Mouse (Mus musculus) spleen, embryonic (tissue): ENCODE measurements around the gene Sat2.

Experiments used
- CTCF ChIA-PET: fragments of 350-600 bp; sonication (Branson Sonifier 250); formaldehyde crosslinking; loops from one replicate; lab custom pipeline; 2022; lab: Charles Lee

Gene Sat2

GRCm38 (mm10) chr11:69629802-69630201, 8.0 kb downstream of the Sat2 start:
- CTCF ChIA-PET: no interaction called here

- CTCF ChIA-PET: interaction anchor here (0.7 to 0.8 kb wide), 2 partner anchors 26 to 382 kb away, joined by 3 read pairs; no protein-coding TSS in a partner anchor
These were observed 10.7 kb downstream of the Sat2 start, which contains the start of gene Fxr2 for GRCm38 (mm10) chr11:69632284-69633089. Gene Fxr2 (plus strand): TSS chr11:69632990.

DNA sequence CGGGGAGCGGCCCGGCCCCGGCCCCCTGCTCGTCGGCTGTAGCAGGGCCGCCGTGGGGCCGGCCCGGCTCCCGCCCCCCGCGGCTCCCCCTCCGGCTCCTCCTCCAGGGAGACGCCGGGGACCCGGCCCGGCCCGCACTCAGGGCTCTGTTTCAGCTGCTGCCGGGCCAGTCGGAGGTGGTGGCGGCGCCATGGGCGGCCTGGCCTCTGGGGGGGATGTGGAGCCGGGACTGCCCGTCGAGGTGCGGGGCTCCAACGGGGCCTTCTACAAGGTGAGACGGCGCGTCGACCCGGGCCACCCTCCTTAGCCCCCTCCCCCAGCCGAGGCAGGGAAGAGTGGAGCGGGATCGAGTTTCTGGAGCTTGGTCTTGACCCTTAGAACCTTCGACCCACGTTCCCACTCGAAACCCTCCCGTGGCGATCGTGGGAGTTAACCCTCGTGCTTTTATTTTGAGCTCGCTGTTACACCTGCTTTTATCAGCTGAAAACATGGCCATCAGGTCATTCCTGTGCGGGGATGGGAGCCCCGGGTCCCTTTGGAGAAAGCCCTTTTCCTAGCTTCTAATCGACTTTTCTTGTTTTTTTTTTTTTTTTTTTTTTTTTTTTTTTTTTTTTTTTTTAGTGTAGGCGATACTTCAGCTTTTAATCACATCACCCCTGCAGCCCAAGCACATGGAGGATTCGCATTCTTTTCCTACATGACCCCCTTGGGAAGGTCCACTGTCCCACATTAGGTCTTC, 11.5 kb downstream of the Sat2 start:
- CTCF ChIA-PET: interaction anchor here (0.6 to 0.8 kb wide), 2 partner anchors 25 to 385 kb away, joined by 3 read pairs; no protein-coding TSS in a partner anchor

DNA sequence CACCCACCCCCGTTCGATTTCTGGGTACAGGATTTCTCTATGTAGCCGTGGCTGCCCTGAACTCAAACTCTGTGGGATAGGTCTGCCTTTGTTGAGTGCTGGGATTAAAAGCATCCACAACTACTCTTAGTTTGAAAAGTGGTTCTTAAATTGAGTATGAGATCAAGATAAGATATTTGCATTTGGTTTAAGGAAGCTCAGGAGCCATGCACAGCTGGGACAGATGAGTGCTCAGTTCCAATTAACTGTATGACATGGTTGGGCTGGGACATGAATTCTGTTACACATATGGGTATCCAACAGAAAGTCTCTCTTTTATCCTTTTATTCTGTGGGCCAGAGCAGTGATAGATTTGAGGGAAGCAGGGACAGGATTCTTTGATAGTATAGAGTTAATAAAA, 13.6 kb downstream of the Sat2 start:
- CTCF ChIA-PET: no interaction called here

- CTCF ChIA-PET: no interaction called here
These were observed 24.0 kb downstream of the Sat2 start for GRCm38 (mm10) chr11:69645860-69646259.

GRCm38 (mm10) chr11:69653399-69653798, 31.6 kb downstream of the Sat2 start:
- CTCF ChIA-PET: interaction anchor here (0.6 kb wide), 1 partner anchor 157 kb away, joined by 8 read pairs; no protein-coding TSS in a partner anchor

- CTCF ChIA-PET: interaction anchor here (0.6 kb wide), 1 partner anchor 193 kb away, joined by 6 read pairs; no protein-coding TSS in a partner anchor
These were observed 32.9 kb downstream of the Sat2 start for GRCm38 (mm10) chr11:69654760-69655159.

DNA sequence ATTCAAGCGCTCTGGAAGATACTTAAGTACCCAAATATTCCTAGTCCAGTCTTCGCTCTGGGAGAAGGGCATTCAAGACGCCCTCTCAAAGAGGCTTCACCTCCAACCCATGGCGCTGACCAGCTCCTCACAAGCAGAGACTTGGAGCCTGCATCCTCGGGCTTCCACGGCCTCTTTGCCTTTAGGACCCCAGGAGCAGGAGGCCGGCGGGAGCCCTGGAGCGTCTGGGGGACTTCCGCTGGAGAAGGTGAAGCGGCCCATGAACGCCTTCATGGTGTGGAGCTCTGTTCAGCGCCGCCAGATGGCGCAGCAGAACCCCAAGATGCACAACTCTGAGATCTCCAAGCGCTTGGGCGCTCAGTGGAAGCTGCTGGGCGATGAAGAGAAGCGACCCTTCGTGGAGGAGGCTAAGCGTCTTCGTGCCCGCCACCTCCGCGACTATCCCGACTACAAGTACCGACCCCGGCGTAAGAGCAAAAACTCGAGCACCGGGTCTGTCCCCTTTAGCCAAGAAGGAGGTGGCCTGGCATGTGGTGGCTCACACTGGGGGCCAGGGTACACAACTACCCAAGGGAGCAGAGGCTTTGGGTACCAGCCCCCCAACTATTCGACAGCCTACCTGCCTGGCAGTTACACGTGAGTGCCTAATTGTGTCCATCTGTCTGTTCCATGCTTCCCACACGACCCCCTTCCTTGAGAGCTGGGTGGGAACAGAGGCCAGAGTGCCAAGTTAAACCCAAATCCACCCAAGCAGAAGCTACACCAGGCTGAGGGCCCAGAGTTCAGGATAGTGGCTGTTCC, 33.6 kb downstream of the Sat2 start, which contains the start of gene Sox15:
Gene Sox15, plus strand, starts transcription at position 51 of the 801 bp plus-strand sequence.
- CTCF ChIA-PET: interaction anchor here (0.6 kb wide), 1 partner anchor 194 kb away, joined by 6 read pairs; no protein-coding TSS in a partner anchor

DNA sequence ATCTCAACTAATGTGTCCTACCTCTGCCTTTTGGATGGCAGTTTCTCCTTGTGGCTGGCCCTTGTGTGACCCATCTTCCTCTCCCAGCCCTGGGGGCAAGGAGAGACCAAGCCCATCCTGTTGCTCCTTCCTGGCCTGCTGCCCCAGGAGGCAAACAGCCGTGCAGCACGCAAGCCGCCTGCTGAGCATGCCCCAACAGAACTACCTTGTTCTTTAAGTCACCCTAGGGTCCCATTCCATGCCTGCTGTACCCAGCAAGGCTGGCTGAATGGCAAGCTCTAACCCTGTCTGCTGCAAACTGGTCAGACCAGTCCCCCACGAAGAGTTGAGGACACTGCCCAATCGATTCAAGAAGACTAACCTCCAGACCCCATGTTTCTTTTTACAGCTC, 34.2 kb downstream of the Sat2 start:
- CTCF ChIA-PET: interaction anchor here (0.6 kb wide), 1 partner anchor 25 kb away, joined by 5 read pairs; no protein-coding TSS in a partner anchor

- CTCF ChIA-PET: interaction anchor here (0.6 to 0.7 kb wide), 2 partner anchors 26 to 170 kb away, joined by 3 to 5 read pairs; no protein-coding TSS in a partner anchor
These were observed 35.0 kb downstream of the Sat2 start for GRCm38 (mm10) chr11:69656617-69657461.

- CTCF ChIA-PET: interaction anchor here (0.7 kb wide), 1 partner anchor 169 kb away, joined by 3 read pairs; no protein-coding TSS in a partner anchor
These were observed 35.6 kb downstream of the Sat2 start for GRCm38 (mm10) chr11:69657462-69657881.

GRCm38 (mm10) chr11:69661221-69661881, 39.5 kb downstream of the Sat2 start:
- CTCF ChIA-PET: interaction anchor here (1.1 kb wide), 1 partner anchor 10 kb away, joined by 3 read pairs; no protein-coding TSS in a partner anchor

DNA sequence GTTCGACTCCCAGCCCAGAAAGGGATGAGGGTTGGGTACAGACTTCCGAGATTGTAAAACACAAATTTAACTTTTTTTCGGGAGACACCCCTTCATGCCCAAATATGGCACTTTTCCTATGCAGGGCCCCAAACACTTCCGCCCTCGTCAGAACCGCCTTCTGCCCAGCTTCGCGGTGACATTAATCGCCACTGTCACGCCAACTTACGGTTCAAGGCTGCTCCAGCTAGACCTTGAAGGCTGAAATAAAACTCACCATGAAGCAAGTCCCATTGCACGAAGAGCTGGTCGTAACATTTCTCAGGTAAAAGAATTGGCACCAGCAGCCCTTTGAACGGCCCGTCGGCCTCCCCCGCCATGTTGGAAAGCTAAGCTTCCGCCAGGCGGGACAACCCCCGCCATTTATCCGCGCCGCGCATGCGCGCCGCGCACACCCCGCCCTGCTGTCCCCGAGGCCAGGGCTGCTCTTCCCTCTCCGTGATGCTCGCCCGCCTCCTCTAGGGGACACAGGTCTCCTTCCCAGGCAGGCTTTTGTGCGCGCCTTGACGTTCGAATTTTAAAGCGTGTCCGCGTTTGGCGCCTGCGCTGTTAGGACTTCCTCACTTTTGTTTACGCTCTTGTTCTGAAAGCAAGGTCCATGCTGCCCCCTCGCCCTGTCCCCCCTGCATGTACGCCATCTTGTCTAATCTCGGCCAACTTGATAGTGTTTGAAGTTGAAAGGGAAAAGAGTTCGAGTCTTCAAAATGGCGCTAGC, 40.6 kb downstream of the Sat2 start, which contains the start of gene Mpdu1:
Gene Mpdu1, minus strand, starts transcription at position 430 of the 754 bp plus-strand sequence.
- CTCF ChIA-PET: interaction anchor here (1.1 kb wide), 1 partner anchor 11 kb away, joined by 3 read pairs; no protein-coding TSS in a partner anchor

GRCm38 (mm10) chr11:69662967-69663671, 41.3 kb downstream of the Sat2 start:
- CTCF ChIA-PET: no interaction called here

GRCm38 (mm10) chr11:69663795-69664194, 42.0 kb downstream of the Sat2 start:
- CTCF ChIA-PET: no interaction called here

- CTCF ChIA-PET: interaction anchor here (0.5 kb wide), 1 partner anchor 17 kb away, joined by 3 read pairs; no protein-coding TSS in a partner anchor
These were observed 43.0 kb downstream of the Sat2 start for GRCm38 (mm10) chr11:69664841-69665240.

DNA sequence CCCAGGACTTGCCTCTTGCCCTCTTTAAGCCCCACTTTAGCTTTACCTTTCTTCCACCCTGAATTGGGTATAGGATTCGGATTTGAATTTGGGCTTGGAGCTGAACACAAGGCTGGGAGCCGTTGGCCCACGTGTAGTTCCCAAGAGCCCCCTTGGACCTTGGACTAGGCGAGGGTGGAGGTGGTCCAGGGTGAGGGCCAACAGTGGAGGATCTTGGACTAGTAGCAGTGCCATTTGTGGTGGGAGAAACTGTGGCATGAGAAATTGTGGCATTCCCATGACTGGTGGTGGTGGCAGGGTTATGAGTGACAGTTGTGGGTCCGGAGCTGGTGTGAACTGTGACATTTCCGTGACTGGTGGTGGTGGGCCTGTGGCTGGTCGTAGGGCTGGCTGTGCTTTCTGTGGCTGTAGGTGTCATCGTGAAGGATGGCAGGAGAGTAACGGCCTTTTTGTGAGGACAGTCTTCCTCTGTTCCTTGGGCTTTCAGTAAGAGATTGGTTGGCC, 43.7 kb downstream of the Sat2 start:
- CTCF ChIA-PET: interaction anchor here (0.5 kb wide), 1 partner anchor 18 kb away, joined by 3 read pairs; no protein-coding TSS in a partner anchor
